Mouse (Mus musculus) E14TG2a.4 (cell line): Measurements from ENCODE around the gene Yaf2.

ENCODE experiments used
- CTCF ChIP-seq: conservative IDR thresholded peaks from 2 replicates; pipeline ENCODE4 v1.5.1; 2014; ENCODE audit warnings: low read length
- NANOG ChIP-seq: IDR thresholded peaks from 2 replicates; pipeline ENCODE4 v1.6.1; 2014; ENCODE audit warnings: borderline replicate concordance, low read length, mixed read lengths
- POU5F1 ChIP-seq: IDR thresholded peaks from 2 replicates; pipeline ENCODE4 v1.6.1; 2014; ENCODE audit warnings: low read length, borderline replicate concordance

DNA sequence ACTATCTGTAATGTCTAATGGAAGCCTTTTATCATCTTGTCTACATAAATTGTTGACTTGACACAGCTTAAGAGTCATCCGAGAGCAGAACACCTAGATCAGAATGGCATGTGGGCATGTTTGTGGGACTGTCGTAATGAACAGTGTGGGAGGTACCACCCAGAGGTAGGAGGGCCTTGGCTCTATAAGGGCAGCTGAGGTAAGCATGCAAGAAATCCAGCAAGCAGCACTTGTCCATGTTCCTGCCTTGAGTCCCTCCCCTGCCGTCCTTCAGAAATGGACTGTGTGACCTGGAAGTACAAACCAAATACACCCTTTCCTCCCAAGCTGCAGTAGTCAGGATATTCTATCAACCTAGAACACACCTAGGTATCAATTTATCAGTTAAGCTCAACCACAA, 71.5 kb downstream of the Yaf2 start:
- TF ChIP-seq CTCF: no peak
- no peak for TF ChIP-seq NANOG
- TF ChIP-seq POU5F1: no peak
